Mouse (Mus musculus) heart, embryonic 13.5 days (tissue): Measurements from ENCODE around the gene Hoxa6. TPM values are rescaled to one million over a fixed set of nuclear protein-coding genes. Genes with fewer than 3 reads are reported as not detected.

Experiments used
- ATAC-seq: fragments of 200-750 bp; cut with Nextera tagmentation; 2 replicates; pipeline ENCODE4 v1.8.0; 2017; ENCODE audit warnings: moderate TSS enrichment; ENCODE audit not compliant: insufficient number of reproducible peaks, low FRiP score, low TSS enrichment; ENCODE audit errors: extremely low read depth
- H3K27ac ChIP-seq: fragments of 300-500 bp; sonication (generic); replicated peaks from 2 replicates; pipeline ENCODE4 v1.5.1; 2015; ENCODE audit warnings: moderate library complexity, mild to moderate bottlenecking, inconsistent platforms
- H3K27me3 ChIP-seq: fragments of 300-500 bp; sonication (generic); replicated peaks from 2 replicates; pipeline ENCODE4 v1.6.1; 2015; ENCODE audit warnings: mild to moderate bottlenecking, inconsistent platforms
- H3K36me3 ChIP-seq: fragments of 300-500 bp; sonication (generic); 2 replicates; pipeline ENCODE4 v1.6.1; 2015; ENCODE audit warnings: mild to moderate bottlenecking, inconsistent platforms
- H3K4me1 ChIP-seq: fragments of 300-500 bp; sonication (generic); 2 replicates; pipeline ENCODE4 v1.6.1; 2015; ENCODE audit warnings: inconsistent platforms
- H3K4me2 ChIP-seq: fragments of 300-500 bp; sonication (generic); 2 replicates; pipeline ENCODE4 v1.6.1; 2015; ENCODE audit warnings: inconsistent platforms, mild to moderate bottlenecking, moderate library complexity
- H3K4me3 ChIP-seq: fragments of 300-500 bp; sonication (generic); 2 replicates; pipeline ENCODE4 v1.5.1; 2015; ENCODE audit warnings: moderate library complexity, mild to moderate bottlenecking, inconsistent platforms
- H3K9ac ChIP-seq: fragments of 300-500 bp; sonication (generic); 2 replicates; pipeline ENCODE4 v1.6.1; 2015; ENCODE audit warnings: inconsistent platforms, mild to moderate bottlenecking, moderate library complexity
- H3K9me3 ChIP-seq: fragments of 300-500 bp; sonication (generic); 2 replicates; pipeline ENCODE4 v1.6.1; 2016; ENCODE audit warnings: inconsistent platforms
- WGBS: fragments of 180-500 bp; shearing (Covaris S2); methylation state at CpG from one replicate; pipeline ENCODE4 v1.1.7; 2015; ENCODE audit warnings: mixed read lengths; 5-methylcytosine and 5-hydroxymethylcytosine counted together
- polyA plus RNA-seq: library from polyadenylated mRNA; unstranded; fragments of >200 nt; fragmentation: Nextera tagmentation; extraction: Ambion mirVana; gene quantifications from 2 replicates; pipeline ENCODE4 v1.2.1, GENCODE M21; 2015

Gene Hoxa6
- polyA plus RNA-seq, 1 experiment from 2014 or later: 0.40 TPM

DNA sequence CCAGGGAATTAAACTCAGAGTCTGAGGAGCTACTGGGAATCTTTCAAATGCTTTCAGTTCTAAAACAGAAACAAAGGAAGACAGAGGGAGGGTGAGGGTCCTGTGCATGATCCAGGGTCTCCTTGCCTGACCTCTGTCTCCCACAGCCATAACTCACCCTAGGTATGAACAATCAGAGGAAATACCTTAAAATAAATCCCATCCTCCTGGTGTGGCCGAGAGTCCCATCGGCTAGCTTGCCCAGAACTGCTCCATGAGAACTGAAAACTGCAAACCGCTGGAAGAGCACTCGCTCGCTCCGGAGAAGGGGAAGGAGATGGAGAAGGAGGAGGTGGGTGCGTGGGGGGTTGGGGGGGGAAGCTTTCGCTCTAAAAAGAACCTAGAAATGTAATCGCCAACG, 28.8 kb downstream of the Hoxa6 start:
- 0% methylated on average over 10 of the region's 10 CpGs for WGBS
- peak overlapping the region; percentile 52 for H3K4me3 ChIP-seq
- H3K27ac ChIP-seq: peak overlapping the region; percentile 8; the same call in 1 of the 2 replicates
- H3K4me1 ChIP-seq: no peaks in the 10 kb centered on the region
- peak overlapping the region; percentile 64 for H3K9ac ChIP-seq
- H3K4me2 ChIP-seq: peak overlapping the region; percentile 50
- no peak for ATAC-seq
- no peaks in the 10 kb centered on the region for H3K36me3 ChIP-seq
- H3K27me3 ChIP-seq: peaks cover 100% of the 10 kb centered on the region
- H3K9me3 ChIP-seq: no peaks in the 10 kb centered on the region

DNA sequence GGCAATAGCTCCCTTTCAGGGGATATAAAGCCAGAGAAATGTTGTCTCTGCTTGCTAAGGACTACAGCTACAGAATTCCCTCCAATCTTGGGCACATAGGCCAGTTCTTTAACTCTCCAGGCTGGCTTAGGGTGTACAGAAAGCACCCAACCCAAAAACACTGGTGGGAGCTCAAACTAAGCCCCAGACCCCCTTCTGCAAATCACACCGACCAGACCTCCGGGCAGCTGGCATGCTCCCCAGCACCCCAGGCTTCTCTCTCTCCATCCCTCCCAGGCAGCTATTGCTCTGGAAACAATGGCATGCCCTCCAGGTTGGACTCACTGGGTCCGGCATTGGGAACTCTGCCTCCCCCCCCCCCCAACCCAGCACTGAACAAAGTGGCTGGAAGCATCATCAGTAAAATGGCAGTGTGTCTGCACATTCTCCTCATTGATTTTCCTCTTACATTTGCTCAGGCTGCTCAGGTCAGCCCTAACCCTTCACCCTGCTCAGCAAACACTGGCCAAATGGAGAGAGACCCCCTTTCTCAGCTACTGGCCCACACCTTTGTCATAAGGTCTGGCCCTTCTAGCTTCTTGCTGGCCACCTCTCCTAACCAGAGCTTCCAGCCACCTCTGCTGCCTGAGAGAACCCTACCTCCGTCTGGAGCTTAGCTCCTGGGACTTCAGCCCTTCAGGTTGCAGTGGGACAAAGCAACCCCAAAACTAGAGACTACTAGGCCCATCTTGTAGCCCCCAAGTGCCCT, 29.4 kb downstream of the Hoxa6 start:
- Histone ChIP-seq H3K9ac (peak overlapping the region; percentile 64), H3K36me3 (no peaks in the 10 kb centered on the region), H3K9me3 (no peaks in the 10 kb centered on the region), H3K27me3 (peaks cover 99% of the 10 kb centered on the region), H3K4me1 (no peaks in the 10 kb centered on the region), H3K4me2 (peak overlapping the region; percentile 50), H3K27ac (peak overlapping the region; percentile 8), H3K4me3 (peak overlapping the region; percentile 52)
- WGBS: 5% methylated on average over 4 of the region's 4 CpGs
- no peak for ATAC-seq

DNA sequence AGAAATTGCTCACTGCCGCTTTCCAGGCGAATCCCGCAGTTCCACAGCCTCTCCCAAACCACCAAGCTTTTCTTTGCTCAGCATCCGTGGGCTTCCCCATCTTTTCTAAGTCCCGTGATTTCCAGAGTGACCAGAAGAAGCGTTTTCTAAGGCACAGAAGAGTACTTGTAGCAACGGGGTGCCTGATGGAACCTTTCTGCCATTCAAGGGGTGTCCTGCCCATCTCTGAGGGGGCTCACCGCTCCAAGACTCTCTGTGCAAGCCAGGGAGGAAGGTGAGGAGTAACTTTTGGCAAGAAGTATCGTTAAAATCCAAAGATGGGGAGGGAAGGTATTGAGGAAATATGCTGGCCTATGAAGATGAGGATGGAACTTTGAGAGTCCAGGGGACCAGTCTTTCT, 30.7 kb downstream of the Hoxa6 start:
- no peak for ATAC-seq
- H3K4me1 ChIP-seq: peaks cover 1% of the 10 kb centered on the region
- peak overlapping the region; percentile 52 for H3K4me3 ChIP-seq
- H3K9me3 ChIP-seq: no peaks in the 10 kb centered on the region
- H3K27me3 ChIP-seq: peaks cover 99% of the 10 kb centered on the region
- H3K9ac ChIP-seq: peak overlapping the region; percentile 79
- H3K27ac ChIP-seq: peak overlapping the region; percentile 86
- H3K36me3 ChIP-seq: no peaks in the 10 kb centered on the region
- peak overlapping the region; percentile 50 for H3K4me2 ChIP-seq
- 5% methylated on average over 9 of the region's 9 CpGs for WGBS

DNA sequence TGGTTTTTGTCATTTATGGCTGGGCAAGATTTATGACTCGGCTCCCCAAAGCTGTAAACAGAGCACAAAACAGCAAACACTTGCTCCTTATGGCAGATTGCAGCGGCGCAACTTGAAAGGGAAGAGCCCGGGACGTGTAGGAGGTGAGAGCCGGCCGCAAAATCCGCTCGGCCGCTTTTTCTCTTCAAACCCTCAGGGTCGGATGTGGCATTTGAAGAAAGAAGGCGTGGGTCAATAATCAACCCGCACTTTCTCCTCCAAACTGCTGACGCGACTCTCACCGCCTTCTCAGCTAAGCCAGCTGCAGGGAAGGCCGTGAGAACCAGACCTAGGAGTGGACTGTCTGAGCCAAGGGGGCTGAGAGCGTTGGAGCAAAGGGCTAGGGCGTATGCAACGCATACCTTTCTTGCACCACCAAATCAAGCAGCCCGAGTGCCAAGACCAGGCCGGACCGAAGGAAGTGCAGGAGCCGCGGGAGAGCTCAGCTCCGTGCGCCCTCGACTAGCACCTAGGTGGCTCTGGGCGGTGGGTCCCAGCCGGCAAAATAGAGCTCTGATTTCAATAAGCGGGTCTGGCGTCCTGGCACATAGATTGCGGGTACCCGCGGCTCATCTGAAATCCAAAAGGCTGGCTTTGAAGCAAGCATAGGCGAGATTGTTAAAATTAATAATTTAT, 31.3 kb downstream of the Hoxa6 start, which contains the start of gene 5730596B20Rik:
Gene 5730596B20Rik (plus strand): TSS at position 438 of the 675 bp plus-strand sequence.
- Histone ChIP-seq H3K9me3 (no peaks in the 10 kb centered on the region), H3K27ac (peak within 1 kb of the TSS; percentile 86), H3K36me3 (no peaks in the 10 kb centered on the region), H3K27me3 (peaks cover 99% of the 10 kb centered on the region), H3K4me1 (peaks cover 7% of the 10 kb centered on the region), H3K9ac (peak within 1 kb of the TSS; percentile 79), H3K4me3 (peak within 1 kb of the TSS; percentile 52), H3K4me2 (peak within 1 kb of the TSS; percentile 50)
- 2% methylated on average over 36 of the region's 36 CpGs for WGBS
- ATAC-seq: no peak

GRCm38 (mm10) chr6:52176391-52176790, 32.1 kb downstream of the Hoxa6 start:
- ATAC-seq: no peak
- peak overlapping the region; percentile 52 for H3K4me3 ChIP-seq
- H3K27ac ChIP-seq: peak overlapping the region; percentile 86
- H3K4me1 ChIP-seq: peaks cover 7% of the 10 kb centered on the region
- peaks cover 99% of the 10 kb centered on the region for H3K27me3 ChIP-seq
- 3% methylated on average over 6 of the region's 6 CpGs for WGBS
- H3K4me2 ChIP-seq: peak overlapping the region; percentile 50
- H3K36me3 ChIP-seq: no peaks in the 10 kb centered on the region
- peak overlapping the region; percentile 79 for H3K9ac ChIP-seq
- H3K9me3 ChIP-seq: no peaks in the 10 kb centered on the region

GRCm38 (mm10) chr6:52175864-52176263, 32.7 kb downstream of the Hoxa6 start:
- peak overlapping the region; percentile 79 for H3K9ac ChIP-seq
- H3K27me3 ChIP-seq: peaks cover 99% of the 10 kb centered on the region
- no peak for ATAC-seq
- H3K4me2 ChIP-seq: peak overlapping the region; percentile 50
- H3K27ac ChIP-seq: peak overlapping the region; percentile 86
- H3K4me1 ChIP-seq: peaks cover 10% of the 10 kb centered on the region
- H3K4me3 ChIP-seq: peak overlapping the region; percentile 52
- no peaks in the 10 kb centered on the region for H3K9me3 ChIP-seq
- no peaks in the 10 kb centered on the region for H3K36me3 ChIP-seq
- 3% methylated on average over 25 of the region's 35 CpGs for WGBS

GRCm38 (mm10) chr6:52174968-52175751, 33.4 kb downstream of the Hoxa6 start:
- Histone ChIP-seq H3K27ac (peak overlapping the region; percentile 86), H3K4me2 (peak overlapping the region; percentile 50), H3K9ac (peak overlapping the region; percentile 79), H3K4me1 (peaks cover 18% of the 10 kb centered on the region), H3K36me3 (no peaks in the 10 kb centered on the region), H3K9me3 (no peaks in the 10 kb centered on the region), H3K4me3 (peak overlapping the region; percentile 52), H3K27me3 (peaks cover 99% of the 10 kb centered on the region)
- ATAC-seq: peak; percentile 25; the same call in 1 of the 2 replicates
- under 1% methylated on average over 41 of the region's 41 CpGs for WGBS

- Histone ChIP-seq H3K27ac (peak overlapping the region; percentile 78; the same call in 1 of the 2 replicates), H3K9ac (0 out of 2 replicates have a peak overlapping the region, but pooled peaks have one; percentile 40), H3K4me1 (peaks cover 19% of the 10 kb centered on the region), H3K4me3 (peak overlapping the region; percentile 40), H3K36me3 (no peaks in the 10 kb centered on the region), H3K4me2 (peak overlapping the region; percentile 62), H3K9me3 (no peaks in the 10 kb centered on the region), H3K27me3 (peaks cover 98% of the 10 kb centered on the region)
- 7% methylated on average over 4 of the region's 4 CpGs for WGBS
- no peak for ATAC-seq
Observed at GRCm38 (mm10) chr6:52173648-52174047, 34.9 kb downstream of the Hoxa6 start.

- Histone ChIP-seq H3K4me2 (peak overlapping the region; percentile 62), H3K4me3 (peak overlapping the region; percentile 40), H3K9ac (peak overlapping the region; percentile 47; the same call in 1 of the 2 replicates), H3K27me3 (peaks cover 98% of the 10 kb centered on the region), H3K4me1 (peaks cover 21% of the 10 kb centered on the region), H3K27ac (peak overlapping the region; percentile 78), H3K36me3 (no peaks in the 10 kb centered on the region), H3K9me3 (no peaks in the 10 kb centered on the region)
- WGBS: 2% methylated on average over 35 of the region's 35 CpGs
- no peak for ATAC-seq
Observed at GRCm38 (mm10) chr6:52172501-52172900, 36.0 kb downstream of the Hoxa6 start.

- peaks cover 21% of the 10 kb centered on the region for H3K4me1 ChIP-seq
- H3K36me3 ChIP-seq: no peaks in the 10 kb centered on the region
- H3K4me2 ChIP-seq: peak overlapping the region; percentile 62
- peak overlapping the region; percentile 69 for H3K27ac ChIP-seq
- H3K27me3 ChIP-seq: peaks cover 98% of the 10 kb centered on the region
- no peak for ATAC-seq
- H3K9me3 ChIP-seq: no peaks in the 10 kb centered on the region
- H3K4me3 ChIP-seq: peak overlapping the region; percentile 40
- H3K9ac ChIP-seq: peak overlapping the region; percentile 47; the same call in 1 of the 2 replicates
- WGBS: 17% methylated on average over 7 of the region's 7 CpGs
Observed at GRCm38 (mm10) chr6:52171938-52172337, 36.6 kb downstream of the Hoxa6 start.

DNA sequence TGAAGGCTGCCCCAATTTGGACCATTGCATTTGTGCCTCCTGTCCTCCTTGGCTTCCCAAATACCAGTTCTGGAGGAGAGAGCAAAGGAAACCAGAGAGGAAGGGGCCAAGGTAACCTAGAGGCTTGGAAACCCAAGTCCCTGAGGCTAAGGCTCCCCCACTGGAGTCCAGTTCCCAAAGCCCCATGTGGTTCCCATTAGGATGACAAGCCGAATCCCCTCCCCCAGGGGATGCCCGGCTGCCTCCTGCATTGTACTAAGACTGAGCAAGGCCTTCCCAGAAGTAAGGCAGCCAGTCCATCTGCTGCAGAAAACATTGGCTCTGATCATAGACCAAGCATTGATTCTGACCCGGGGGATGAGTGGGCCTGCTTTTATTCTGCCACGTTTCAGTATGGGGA, 37.2 kb downstream of the Hoxa6 start:
- H3K27ac ChIP-seq: peak overlapping the region; percentile 74
- no peaks in the 10 kb centered on the region for H3K9me3 ChIP-seq
- WGBS: 7% methylated on average over 4 of the region's 4 CpGs
- H3K4me3 ChIP-seq: no peak overlapping the region
- peaks cover 98% of the 10 kb centered on the region for H3K27me3 ChIP-seq
- H3K36me3 ChIP-seq: no peaks in the 10 kb centered on the region
- H3K4me1 ChIP-seq: peaks cover 21% of the 10 kb centered on the region
- H3K4me2 ChIP-seq: 0 out of 2 replicates have a peak overlapping the region, but pooled peaks have one; percentile 4
- no peak overlapping the region for H3K9ac ChIP-seq
- ATAC-seq: no peak
